Comparison of ENCODE assay signal across 11 mouse cellular contexts in the genomic region with DNA sequence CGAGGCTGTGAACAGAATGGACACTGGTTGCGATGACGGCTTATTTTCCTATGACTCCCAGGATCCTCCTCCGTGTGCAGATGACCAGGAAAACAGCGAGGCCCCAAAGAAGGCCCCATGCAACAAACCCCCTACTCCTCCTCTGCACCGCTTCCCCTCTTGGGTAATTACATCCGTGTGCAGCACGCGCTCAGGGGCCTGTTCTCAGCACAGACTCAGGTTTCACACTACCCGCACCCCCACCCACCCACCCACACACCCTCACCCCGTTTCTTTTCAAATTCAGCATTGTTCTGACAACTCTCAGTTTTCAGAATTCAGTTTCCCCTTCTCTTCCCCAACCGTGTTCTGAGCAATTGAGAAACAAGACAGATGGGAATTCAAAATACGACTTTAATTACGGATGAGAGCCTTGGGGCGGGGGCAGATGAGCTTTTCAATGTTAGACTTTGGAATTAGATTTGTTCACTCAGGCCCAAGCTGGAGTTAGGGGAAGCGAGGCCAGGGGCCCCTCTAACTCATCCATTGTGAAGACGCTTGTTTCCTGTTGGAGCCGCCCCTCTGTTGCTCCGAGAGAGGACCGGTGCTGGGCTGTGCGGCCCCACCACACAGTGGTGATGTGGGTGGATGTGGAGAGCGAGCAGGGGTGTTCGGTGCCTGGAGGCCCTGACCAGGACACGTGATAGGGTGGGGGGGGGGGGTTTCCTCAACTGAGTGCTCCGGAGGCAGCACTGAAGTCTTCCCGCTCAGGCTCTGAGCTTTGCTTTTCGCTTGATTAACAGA. TPM values are rescaled to one million over a fixed set of nuclear protein-coding genes. Genes with fewer than 3 reads are reported as not detected.
DNase-seq lines count a peak whose midpoint lies in the region; ATAC-seq lines count a peak whose summit lies in the region.
"Had no signal": no experiment of that assay in that cellular context is flagged by ENCODE, and none has a peak within 500 bp of the region (broad histone marks: within the 10 kb centered on the region; RNA-seq: fewer than 3 reads in every experiment).

No protein-coding gene starts in this region.

- peaks cover 7% of the 10 kb centered on the region; the same call in 1 of the 2 replicates for H3K36me3 ChIP-seq in kidney, embryonic 14.5 days (ENCODE audit: control insufficient read depth, insufficient read depth, low read length)
- H3K36me3 ChIP-seq in hindbrain, embryonic 13.5 days, result 0 out of 2 replicates have a peak, but pooled peaks cover 4% of the 10 kb centered on the region

- peak; percentile 98 for ATAC-seq in kidney, embryonic 14.5 days (ENCODE audit: low FRiP score, low TSS enrichment)
- peak; percentile 72; the same call in 1 of the 2 replicates for ATAC-seq in hindbrain, embryonic 13.5 days (ENCODE audit: low FRiP score)
- ATAC-seq in frontal cortex, adult (ENCODE audit: low TSS enrichment), result no peak

- no peaks in the 10 kb centered on the region for H3K9me3 ChIP-seq in kidney, embryonic 14.5 days (ENCODE audit: control insufficient read depth, low read length)
- no peaks in the 10 kb centered on the region for H3K9me3 ChIP-seq in hindbrain, embryonic 13.5 days
- H3K9me3 ChIP-seq: megakaryocyte, embryonic 14.5 days; stomach, embryonic 15.5 days had no signal

- H3K9ac ChIP-seq in kidney, embryonic 14.5 days (ENCODE audit: low read depth, low read length), result 0 out of 2 replicates have a peak overlapping the region, but pooled peaks have one; percentile 7
- no peak overlapping the region for H3K9ac ChIP-seq in hindbrain, embryonic 13.5 days
- H3K9ac ChIP-seq: stomach, embryonic 15.5 days had no signal

- 23% methylated on average over 26 of the region's 27 CpGs for WGBS in kidney, embryonic 14.5 days
- 41% methylated on average over 27 of the region's 27 CpGs for WGBS in hindbrain, embryonic 13.5 days

- peaks cover 8% of the 10 kb centered on the region; the same call in 1 of the 2 replicates for H3K4me1 ChIP-seq in kidney, embryonic 14.5 days (ENCODE audit: control insufficient read depth, insufficient read depth, low read length)
- 0 out of 2 replicates have a peak, but pooled peaks cover 4% of the 10 kb centered on the region for H3K4me1 ChIP-seq in hindbrain, embryonic 13.5 days (replicated peaks)
- H3K4me1 ChIP-seq: megakaryocyte, embryonic 14.5 days; stomach, embryonic 15.5 days had no signal

- no peaks in the 10 kb centered on the region for H3K27me3 ChIP-seq in kidney, embryonic 14.5 days (ENCODE audit: control insufficient read depth, insufficient read depth, low read length)
- no peaks in the 10 kb centered on the region for H3K27me3 ChIP-seq in hindbrain, embryonic 13.5 days
- H3K27me3 ChIP-seq: stomach, embryonic 15.5 days had no signal

- H3K4me2 ChIP-seq in kidney, embryonic 14.5 days (replicated peaks; ENCODE audit: low read depth, low read length), result peak overlapping the region; percentile 4
- peak overlapping the region; percentile 36 for H3K4me2 ChIP-seq in hindbrain, embryonic 13.5 days
- H3K4me2 ChIP-seq: stomach, embryonic 15.5 days had no signal

- no peak for DNase-seq in kidney, adult 9 months
- peak; percentile 37 for DNase-seq in embryo, embryonic 10 days (ENCODE audit: low spot score)
- peak; percentile 10 for DNase-seq in naive thymus-derived CD4-positive, alpha-beta T cell, adult 2 months (ENCODE audit: low read depth)
- DNase-seq in spleen, postnatal 10 days (ENCODE audit: low spot score in 2 of 2), result no peak
- no peak for DNase-seq in ovary, postnatal 14 days (ENCODE audit: low spot score)
- DNase-seq: cerebellum, adult 11 months had no signal

- H3K4me3 ChIP-seq in kidney, embryonic 14.5 days (ENCODE audit: low read length), result no peak overlapping the region
- no peak overlapping the region for H3K4me3 ChIP-seq in hindbrain, embryonic 13.5 days
- H3K4me3 ChIP-seq: megakaryocyte, embryonic 14.5 days; stomach, embryonic 15.5 days had no signal

- H3K27ac ChIP-seq in kidney, embryonic 14.5 days (ENCODE audit: low read depth, low read length), result peak overlapping the region; percentile 49
- H3K27ac ChIP-seq in hindbrain, embryonic 13.5 days, result no peak overlapping the region
- H3K27ac ChIP-seq: stomach, embryonic 15.5 days had no signal

RNA-seq across cellular contexts. Expression of a gene that starts 55.3 kb away (rescaled TPM):
- polyA plus RNA-seq in kidney, embryonic 14.5 days (2014; fragmentation: Nextera tagmentation; extraction: Ambion mirVana), result 10.3 and 13.9 TPM in 2 replicates
- 1.9 and 2.1 TPM in 2 replicates for polyA plus RNA-seq in hindbrain, embryonic 13.5 days (2015; fragmentation: Nextera tagmentation; extraction: Ambion mirVana)

RNA-seq across cellular contexts. Expression of a gene that starts 59.3 kb away (rescaled TPM):
- 48.7 and 57.3 TPM in 2 replicates for polyA plus RNA-seq in kidney, embryonic 14.5 days (2014; fragmentation: Nextera tagmentation; extraction: Ambion mirVana)
- polyA plus RNA-seq in hindbrain, embryonic 13.5 days (2015; fragmentation: Nextera tagmentation; extraction: Ambion mirVana), result 33.2 and 36.9 TPM in 2 replicates

Comparison
In these comparisons a context has a peak if more than half of its experiments do, and no peak if none do; other contexts are left out.
1. DNase-seq: peak in embryo, embryonic 10 days (single experiment) and naive thymus-derived CD4-positive, alpha-beta T cell, adult 2 months (single experiment); none in kidney, adult 9 months (single experiment), spleen, postnatal 10 days (0 of 2) and ovary, postnatal 14 days (single experiment).